Mouse (Mus musculus) embryonic facial prominence, embryonic 10.5 days (tissue): Measurements from ENCODE around the gene 4921517D22Rik. TPM values are rescaled to one million over a fixed set of nuclear protein-coding genes. Genes with fewer than 3 reads are reported as not detected.
"Not testable (repeated sequence)": the region's sequence is repeated elsewhere in the genome, so short reads cannot be mapped to it uniquely, and the experiment has no call there.

ENCODE experiments used
- DNase-seq: peaks from one replicate; pipeline ENCODE4 v3.0.0-alpha.2; 2017; ENCODE audit warnings: low spot score
- H3K27ac ChIP-seq: fragments of 300-500 bp; sonication (generic); replicated peaks from 2 replicates; pipeline ENCODE4 v1.5.1; 2016; ENCODE audit warnings: mild to moderate bottlenecking
- H3K27me3 ChIP-seq: fragments of 300-500 bp; sonication (generic); replicated peaks from 2 replicates; pipeline ENCODE4 v1.6.1; 2016; ENCODE audit warnings: low read depth, mild to moderate bottlenecking; ENCODE audit not compliant: poor library complexity, severe bottlenecking
- H3K36me3 ChIP-seq: fragments of 300-500 bp; sonication (generic); replicated peaks from 2 replicates; pipeline ENCODE4 v1.6.1; 2016; ENCODE audit warnings: mild to moderate bottlenecking, moderate library complexity
- H3K4me1 ChIP-seq: fragments of 300-500 bp; sonication (generic); 2 replicates; pipeline ENCODE4 v1.6.1; 2016
- H3K4me3 ChIP-seq: fragments of 300-500 bp; sonication (generic); 2 replicates; pipeline ENCODE4 v1.5.1; 2016; ENCODE audit warnings: mild to moderate bottlenecking, moderate library complexity
- H3K9me3 ChIP-seq: fragments of 300-500 bp; sonication (generic); 2 replicates; pipeline ENCODE4 v1.6.1; 2016; ENCODE audit warnings: mild to moderate bottlenecking
- WGBS: fragments of 180-500 bp; shearing (Covaris S2); methylation state at CpG from one replicate; pipeline ENCODE4 v1.1.7; 2016; 5-methylcytosine and 5-hydroxymethylcytosine counted together
- polyA plus RNA-seq: library from polyadenylated mRNA; unstranded; fragments of >200 nt; fragmentation: Nextera tagmentation; extraction: Ambion mirVana; gene quantifications from 2 replicates; pipeline ENCODE4 v1.2.1, GENCODE M21; 2016

The 4921517D22Rik gene
- not detected in 2 replicates for polyA plus RNA-seq

DNA sequence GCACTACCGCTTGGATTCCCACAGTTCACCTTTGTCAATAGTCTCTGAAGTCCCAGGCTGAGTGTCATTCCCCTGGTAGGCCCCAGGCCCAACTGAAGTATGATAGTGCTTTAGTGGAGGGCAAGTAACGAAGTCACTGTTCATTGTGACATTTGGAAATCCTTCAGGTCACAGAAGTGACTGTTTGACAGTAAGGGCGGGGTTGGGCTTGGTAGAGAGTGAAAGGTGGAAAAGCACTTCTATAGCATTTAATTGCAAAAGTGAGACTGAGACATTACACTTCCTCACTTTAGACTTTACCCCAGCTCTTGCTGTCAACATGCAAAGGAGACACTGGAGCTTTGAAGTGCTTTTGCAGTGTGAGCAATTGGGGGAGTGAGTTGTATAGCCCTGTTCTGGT, at the start of gene 4921517D22Rik:
Gene 4921517D22Rik, minus strand, starts transcription at position 101 of the 400 bp plus-strand sequence.
- Histone ChIP-seq H3K27me3 (no peaks in the 10 kb centered on the region), H3K4me1 (no peaks in the 10 kb centered on the region), H3K9me3 (0 out of 2 replicates have a peak, but pooled peaks cover 4% of the 10 kb centered on the region), H3K4me3 (no peak within 1 kb of the TSS), H3K36me3 (no peaks in the 10 kb centered on the region), H3K27ac (no peak within 1 kb of the TSS)
- DNase-seq = no peak
- 87% methylated on average over 3 of the region's 3 CpGs for WGBS

DNA sequence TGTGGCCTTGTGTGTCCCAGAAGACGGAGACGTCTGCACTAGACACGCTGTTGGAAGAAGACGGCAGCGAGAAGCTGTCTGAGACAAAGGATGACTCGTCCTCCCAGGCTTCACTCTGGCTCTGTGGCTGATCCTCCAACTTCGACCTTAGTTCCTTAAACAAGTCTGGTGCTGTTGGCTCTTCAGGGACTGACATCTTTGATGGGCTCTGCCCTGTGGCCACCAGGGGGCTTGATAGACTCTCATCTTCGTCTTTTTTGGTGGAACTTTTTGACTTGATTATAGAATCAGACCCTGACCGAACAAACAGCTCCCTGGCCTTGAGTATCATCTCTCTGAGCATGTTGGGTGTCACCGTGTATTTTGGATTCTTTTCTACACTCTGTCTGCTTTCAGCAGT, 47.8 kb upstream of the 4921517D22Rik start:
- no peaks in the 10 kb centered on the region for H3K36me3 ChIP-seq
- H3K4me3 ChIP-seq = no peak overlapping the region
- H3K9me3 ChIP-seq = no peaks in the 10 kb centered on the region
- H3K27ac ChIP-seq = no peak overlapping the region
- no peak for DNase-seq
- no peaks in the 10 kb centered on the region for H3K27me3 ChIP-seq
- no peaks in the 10 kb centered on the region for H3K4me1 ChIP-seq
- WGBS = 83% methylated on average over 10 of the region's 10 CpGs

DNA sequence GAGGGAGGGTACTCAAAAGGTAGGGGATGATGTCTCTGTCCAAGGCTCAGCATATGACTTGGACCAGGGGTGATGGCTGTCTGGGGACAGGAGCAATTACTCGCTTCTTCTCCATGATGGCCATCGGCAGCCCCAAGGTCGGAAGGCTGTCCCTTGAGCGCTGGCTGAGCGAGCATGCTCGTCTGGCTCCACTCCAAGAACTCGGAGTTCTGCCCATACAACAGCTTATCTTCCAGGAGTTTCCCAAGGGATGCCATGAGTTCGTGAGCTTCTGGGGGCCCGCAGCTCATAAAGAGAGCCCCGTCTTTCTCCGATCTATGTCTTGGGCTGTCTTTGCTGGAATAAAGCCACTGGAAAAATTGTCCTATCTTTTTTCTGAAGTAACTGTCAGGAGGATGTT, 47.2 kb upstream of the 4921517D22Rik start:
- no peak for DNase-seq
- no peaks in the 10 kb centered on the region for H3K27me3 ChIP-seq
- 94% methylated on average over 11 of the region's 11 CpGs for WGBS
- H3K27ac ChIP-seq = no peak overlapping the region
- no peaks in the 10 kb centered on the region for H3K36me3 ChIP-seq
- no peaks in the 10 kb centered on the region for H3K4me1 ChIP-seq
- H3K4me3 ChIP-seq = no peak overlapping the region
- no peaks in the 10 kb centered on the region for H3K9me3 ChIP-seq

- no peak overlapping the region for H3K27ac ChIP-seq
- 89% methylated on average over 4 of the region's 4 CpGs for WGBS
- H3K4me3 ChIP-seq = no peak overlapping the region
- H3K27me3 ChIP-seq = no peaks in the 10 kb centered on the region
- no peak for DNase-seq
- H3K9me3 ChIP-seq = no peaks in the 10 kb centered on the region
- no peaks in the 10 kb centered on the region for H3K36me3 ChIP-seq
- peaks cover 7% of the 10 kb centered on the region for H3K4me1 ChIP-seq
These were observed 45.5 kb upstream of the 4921517D22Rik start for GRCm38 (mm10) chr13:59739397-59739796.

GRCm38 (mm10) chr13:59738455-59738854, 44.5 kb upstream of the 4921517D22Rik start:
- no peak for DNase-seq
- H3K36me3 ChIP-seq = no peaks in the 10 kb centered on the region
- WGBS = 87% methylated on average over 2 of the region's 2 CpGs

DNA sequence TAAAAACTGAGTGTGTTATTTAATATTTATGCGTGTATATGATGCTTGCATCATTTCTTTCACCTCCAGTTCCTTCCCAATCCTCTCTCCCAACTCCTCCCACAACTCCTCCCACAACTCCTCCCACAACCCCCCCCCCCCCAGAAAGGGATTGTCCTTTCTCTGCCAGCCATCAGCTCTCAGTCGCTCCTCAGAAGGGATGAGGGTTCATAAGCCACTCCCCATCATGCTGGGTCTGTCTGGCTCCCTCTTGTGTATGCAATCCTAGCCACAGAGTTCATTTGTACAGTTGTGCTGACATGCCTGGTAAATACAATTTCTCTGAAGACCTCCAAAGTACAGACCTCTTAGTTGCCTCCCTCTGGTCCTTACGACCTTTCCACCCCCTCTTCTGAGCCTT, 41.3 kb upstream of the 4921517D22Rik start:
- DNase-seq = peak; percentile 48

More at GRCm38 (mm10) chr13:59738455-59738854, 44.5 kb upstream of the 4921517D22Rik start:
- H3K4me1 ChIP-seq = peaks cover 8% of the 10 kb centered on the region
- H3K4me3 ChIP-seq = no peak overlapping the region
- H3K9me3 ChIP-seq = no peaks in the 10 kb centered on the region
- H3K27me3 ChIP-seq = no peaks in the 10 kb centered on the region
- H3K27ac ChIP-seq = no peak overlapping the region

DNA sequence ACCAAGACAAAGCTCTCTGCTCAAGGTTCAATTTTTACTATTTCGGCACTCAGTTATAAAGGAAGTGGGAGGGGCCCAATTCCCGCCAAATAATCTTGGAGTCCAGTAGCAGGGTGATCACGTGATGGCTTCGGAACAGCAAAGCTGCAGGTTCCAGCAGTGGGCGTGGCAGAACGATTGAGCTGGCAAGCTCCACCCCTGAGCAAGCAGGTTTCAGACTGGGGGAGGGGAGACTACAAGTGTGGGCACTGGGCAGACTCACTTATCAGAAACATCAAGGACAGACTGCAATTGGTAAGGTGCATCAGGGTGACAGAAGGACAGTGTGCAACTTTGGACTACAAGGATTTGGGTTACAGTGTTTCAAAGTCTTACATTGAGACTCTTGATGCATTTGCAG, 40.4 kb upstream of the 4921517D22Rik start:
- not testable (repeated sequence) for DNase-seq, H3K4me1 ChIP-seq, H3K4me3 ChIP-seq, H3K27ac ChIP-seq, H3K27me3 ChIP-seq, H3K36me3 ChIP-seq, H3K9me3 ChIP-seq
- WGBS = 35% methylated on average over 6 of the region's 6 CpGs

More for the DNA sequence above, 41.3 kb upstream of the 4921517D22Rik start:
- WGBS = 32% methylated on average over 3 of the region's 3 CpGs
- Histone ChIP-seq H3K4me1 (peaks cover 8% of the 10 kb centered on the region), H3K27ac (no peak overlapping the region), H3K27me3 (no peaks in the 10 kb centered on the region), H3K9me3 (no peaks in the 10 kb centered on the region), H3K36me3 (no peaks in the 10 kb centered on the region), H3K4me3 (no peak overlapping the region)

DNA sequence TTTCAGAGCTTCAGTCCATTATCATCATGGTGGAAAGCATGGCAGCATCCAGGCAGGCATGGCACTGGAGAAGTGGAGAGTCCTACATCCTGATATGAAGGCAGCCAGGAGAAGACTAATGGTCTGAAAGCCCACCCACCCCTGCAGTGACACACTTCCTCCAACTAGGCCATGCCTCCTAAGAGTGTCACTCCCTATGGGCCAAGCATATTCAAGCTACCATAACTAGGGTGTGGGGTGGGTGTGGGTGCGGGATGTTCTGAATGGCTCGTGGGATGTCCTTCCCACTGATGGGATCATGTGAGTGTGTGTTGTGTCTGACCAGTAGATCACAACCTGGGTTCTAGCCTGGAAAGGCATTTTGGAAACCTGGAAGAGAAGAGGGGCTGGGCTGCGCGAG, 40.0 kb upstream of the 4921517D22Rik start:
- Histone ChIP-seq H3K4me3 (no peak overlapping the region), H3K36me3 (no peaks in the 10 kb centered on the region), H3K9me3 (no peaks in the 10 kb centered on the region), H3K27ac (no peak overlapping the region), H3K27me3 (peaks cover 3% of the 10 kb centered on the region; the same call in 1 of the 2 replicates), H3K4me1 (peaks cover 8% of the 10 kb centered on the region)
- DNase-seq = no peak
- WGBS = 82% methylated on average over 4 of the region's 4 CpGs

- WGBS = 42% methylated on average over 7 of the region's 7 CpGs
These were observed 37.7 kb upstream of the 4921517D22Rik start, which contains the start of gene Spata31d1d for GRCm38 (mm10) chr13:59731652-59732051. Spata31d1d (minus strand) TSS chr13:59731752.

GRCm38 (mm10) chr13:59728378-59729093, 34.6 kb upstream of the 4921517D22Rik start:
- no peak overlapping the region for H3K4me3 ChIP-seq
- no peaks in the 10 kb centered on the region for H3K36me3 ChIP-seq
- peaks cover 16% of the 10 kb centered on the region for H3K4me1 ChIP-seq
- no peaks in the 10 kb centered on the region for H3K9me3 ChIP-seq
- no peak overlapping the region for H3K27ac ChIP-seq
- peak; percentile 84 for DNase-seq
- H3K27me3 ChIP-seq = peaks cover 25% of the 10 kb centered on the region
- 34% methylated on average over 7 of the region's 7 CpGs for WGBS

More at GRCm38 (mm10) chr13:59731652-59732051, 37.7 kb upstream of the 4921517D22Rik start, which contains the start of gene Spata31d1d:
- Histone ChIP-seq H3K27me3 (peaks cover 16% of the 10 kb centered on the region), H3K4me1 (peaks cover 11% of the 10 kb centered on the region), H3K9me3 (no peaks in the 10 kb centered on the region), H3K36me3 (no peaks in the 10 kb centered on the region), H3K27ac (no peak within 1 kb of the TSS), H3K4me3 (no peak within 1 kb of the TSS)
- DNase-seq = no peak

GRCm38 (mm10) chr13:59726139-59726867, 32.4 kb upstream of the 4921517D22Rik start:
- Histone ChIP-seq H3K36me3 (no peaks in the 10 kb centered on the region), H3K27me3 (peaks cover 25% of the 10 kb centered on the region), H3K4me1 (peaks cover 16% of the 10 kb centered on the region), H3K4me3 (peak overlapping the region; percentile 41), H3K27ac (no peak overlapping the region), H3K9me3 (no peaks in the 10 kb centered on the region)
- peak; percentile 12 for DNase-seq
- 37% methylated on average over 29 of the region's 29 CpGs for WGBS

DNA sequence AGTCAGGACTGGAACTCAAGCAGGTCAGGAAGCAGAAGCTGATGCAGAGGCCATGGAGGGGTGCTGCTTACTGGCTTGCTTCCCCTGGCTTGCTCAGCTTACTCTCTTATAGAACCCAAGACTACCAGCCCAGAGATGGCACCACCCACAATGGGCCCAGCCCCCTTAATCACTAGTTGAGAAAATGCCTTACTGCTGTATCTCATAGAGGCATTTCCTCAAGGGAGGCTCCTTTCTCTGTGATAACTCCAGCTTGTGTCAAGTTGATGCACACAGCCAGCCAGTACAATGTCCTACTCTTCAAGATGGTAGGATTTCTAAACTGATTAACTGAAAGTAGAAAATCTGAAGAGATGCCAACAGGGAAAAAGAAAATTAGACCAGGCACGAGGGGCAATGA, 28.2 kb upstream of the 4921517D22Rik start:
- peaks cover 21% of the 10 kb centered on the region for H3K4me1 ChIP-seq
- DNase-seq, H3K36me3 ChIP-seq, H3K27ac ChIP-seq, H3K4me3 ChIP-seq, H3K9me3 ChIP-seq: not testable (repeated sequence)
- H3K27me3 ChIP-seq = peaks cover 14% of the 10 kb centered on the region
- WGBS = 79% methylated on average over 1 of the region's 1 CpGs
